Mouse (Mus musculus) right cerebral cortex, postnatal 25 days (tissue): ENCODE data around the gene Tbc1d8.

ENCODE experiments used
- DNase-seq: peaks from one replicate; pipeline ENCODE4 v3.0.0; 2022

Gene Tbc1d8

GRCm38 (mm10) chr1:39478057-39478895 lies at the start of gene Tbc1d8:
Gene Tbc1d8 (minus strand): TSS chr1:39478755.
- peak; percentile 88 for DNase-seq

GRCm38 (mm10) chr1:39528319-39528718 lies 49.8 kb upstream of the Tbc1d8 start:
- DNase-seq = no peak

- DNase-seq = peak; percentile 37
Measured at GRCm38 (mm10) chr1:39527432-39527831, 48.9 kb upstream of the Tbc1d8 start.

- no peak for DNase-seq
Measured at GRCm38 (mm10) chr1:39526371-39527167, 48.0 kb upstream of the Tbc1d8 start.

GRCm38 (mm10) chr1:39525763-39526162 lies 47.2 kb upstream of the Tbc1d8 start:
- DNase-seq = no peak

- no peak for DNase-seq
Measured at GRCm38 (mm10) chr1:39522519-39522918, 44.0 kb upstream of the Tbc1d8 start.

GRCm38 (mm10) chr1:39521326-39521725 lies 42.8 kb upstream of the Tbc1d8 start:
- DNase-seq = no peak

- no peak for DNase-seq
Measured at GRCm38 (mm10) chr1:39515303-39515991, 36.9 kb upstream of the Tbc1d8 start.

GRCm38 (mm10) chr1:39512183-39512582 lies 33.6 kb upstream of the Tbc1d8 start:
- DNase-seq = no peak

- no peak for DNase-seq
Measured at GRCm38 (mm10) chr1:39511775-39512174, 33.2 kb upstream of the Tbc1d8 start.

GRCm38 (mm10) chr1:39505600-39505999 lies 27.0 kb upstream of the Tbc1d8 start:
- no peak for DNase-seq

- no peak for DNase-seq
Measured at GRCm38 (mm10) chr1:39504261-39504660, 25.7 kb upstream of the Tbc1d8 start.

- no peak for DNase-seq
Measured at GRCm38 (mm10) chr1:39502817-39503633, 24.5 kb upstream of the Tbc1d8 start.

GRCm38 (mm10) chr1:39499485-39499941 lies 21.0 kb upstream of the Tbc1d8 start:
- DNase-seq = no peak

GRCm38 (mm10) chr1:39497748-39498147 lies 19.2 kb upstream of the Tbc1d8 start:
- no peak for DNase-seq

GRCm38 (mm10) chr1:39496995-39497394 lies 18.4 kb upstream of the Tbc1d8 start:
- no peak for DNase-seq

- no peak for DNase-seq
Measured at GRCm38 (mm10) chr1:39493664-39494063, 15.1 kb upstream of the Tbc1d8 start.

- no peak for DNase-seq
Measured at GRCm38 (mm10) chr1:39493165-39493564, 14.6 kb upstream of the Tbc1d8 start.

- DNase-seq = no peak
Measured at GRCm38 (mm10) chr1:39487370-39487769, 8.8 kb upstream of the Tbc1d8 start.

GRCm38 (mm10) chr1:39482115-39482815 lies 3.7 kb upstream of the Tbc1d8 start:
- DNase-seq = no peak

GRCm38 (mm10) chr1:39479254-39479653 lies 699 bp upstream of the Tbc1d8 start:
- DNase-seq = no peak

GRCm38 (mm10) chr1:39478896-39479200 lies 293 bp upstream of the Tbc1d8 start:
- DNase-seq = no peak
